Mouse (Mus musculus): ENCODE data around the gene AC124108.1. TPM values are rescaled to one million over a fixed set of nuclear protein-coding genes. Genes with fewer than 3 reads are reported as not detected.

AC124108.1 gene
- total RNA-seq (2023): not detected

GRCm38 (mm10) chr1:132191093-132191785 lies at the start of gene AC124108.1, which contains the start of gene Lemd1:
AC124108.1 (plus strand) TSS chr1:132191457.
Lemd1 (plus strand) TSS chr1:132191431.

GRCm38 (mm10) chr1:132229667-132230066 lies 38.4 kb downstream of the AC124108.1 start, which contains the start of gene Gm10188:
Gm10188 (minus strand) TSS chr1:132229767.

Other genes starting within 250 kb of the AC124108.1 start
- gene Slc45a3, start 228.5 kb upstream of the AC124108.1 start, total RNA-seq (2023): 1.1 TPM
- 342 TPM for gene Elk4, start 183.8 kb upstream of the AC124108.1 start, total RNA-seq (2023)
- gene Mfsd4a, start 123.4 kb upstream of the AC124108.1 start, total RNA-seq (2023): 0.23 TPM
- not detected for gene Cdk18, start 51.8 kb upstream of the AC124108.1 start, total RNA-seq (2023)
- not detected for gene Lemd1, start within 50 bp of the AC124108.1 start, total RNA-seq (2023)
- not detected for gene Gm10188, start 38.3 kb downstream of the AC124108.1 start, total RNA-seq (2023)
- gene Klhdc8a, start 107.2 kb downstream of the AC124108.1 start, total RNA-seq (2023): not detected
- gene Nuak2, start 124.7 kb downstream of the AC124108.1 start, total RNA-seq (2023): 18.3 TPM
- gene Tmcc2, start 199.8 kb downstream of the AC124108.1 start, total RNA-seq (2023): 5.0 TPM
- gene Dstyk, start 226.1 kb downstream of the AC124108.1 start, total RNA-seq (2023): 17.1 TPM